Mouse (Mus musculus) layer of hippocampus, adult 18-20 months (tissue): ENCODE results near the gene Flt3. TPM values are rescaled to one million over a fixed set of nuclear protein-coding genes. Genes with fewer than 3 reads are reported as not detected.

Experiments
- DNase-seq, 2 experiments: peaks; one replicate each; pipeline ENCODE4 v3.0.0; 2022; ENCODE audit warnings: low spot score in 2 of 2
- long read RNA-seq: library from polyadenylated mRNA; stranded (forward); transcript quantifications from one replicate; pipeline ENCODE4 v2.0.0, GENCODE M21; 2021
- total RNA-seq, 2 experiments: library from RNA; stranded (reverse); gene quantifications; 2 replicates each; pipeline ENCODE4 v1.2.3; 2021

Gene Flt3
- 1 to 10 TPM; 7.1 to 7.9 TPM for total RNA-seq
- long read RNA-seq, transcript Flt3-201 (24 exons, 3,657 nt) = major isoform, 6 of 10 reads
- long read RNA-seq, partial matches to known transcripts = 2 of 10 reads
- long read RNA-seq, other reads (novel, unspliced or antisense) = 2 of 10 reads

- peak in 1 of 2 experiments; percentile 42 for DNase-seq
Measured at GRCm38 (mm10) chr5:147399843-147400504, at the start of gene Flt3. Flt3 (minus strand) TSS chr5:147400489.

- DNase-seq = peak in 1 of 2 experiments; percentile 64
Measured at GRCm38 (mm10) chr5:147448933-147449332, 48.6 kb upstream of the Flt3 start.

GRCm38 (mm10) chr5:147448526-147448925, 48.2 kb upstream of the Flt3 start:
- DNase-seq = no peak

- no peak for DNase-seq
Measured at GRCm38 (mm10) chr5:147445252-147445651, 45.0 kb upstream of the Flt3 start.

- DNase-seq = no peak
Measured at GRCm38 (mm10) chr5:147444757-147445156, 44.5 kb upstream of the Flt3 start.

- no peak for DNase-seq
Measured at GRCm38 (mm10) chr5:147444298-147444697, 44.0 kb upstream of the Flt3 start.

GRCm38 (mm10) chr5:147442741-147443140, 42.5 kb upstream of the Flt3 start:
- DNase-seq = no peak

GRCm38 (mm10) chr5:147441979-147442378, 41.7 kb upstream of the Flt3 start:
- no peak for DNase-seq

GRCm38 (mm10) chr5:147440996-147441507, 40.8 kb upstream of the Flt3 start:
- no peak for DNase-seq

GRCm38 (mm10) chr5:147436491-147436890, 36.2 kb upstream of the Flt3 start:
- DNase-seq = no peak

- DNase-seq = no peak
Measured at GRCm38 (mm10) chr5:147435751-147436150, 35.5 kb upstream of the Flt3 start.

- no peak for DNase-seq
Measured at GRCm38 (mm10) chr5:147435224-147435623, 34.9 kb upstream of the Flt3 start.

- no peak for DNase-seq
Measured at GRCm38 (mm10) chr5:147432927-147433326, 32.6 kb upstream of the Flt3 start.

- peak; percentile 64 to 75 for DNase-seq
Measured at GRCm38 (mm10) chr5:147430936-147431839, 30.9 kb upstream of the Flt3 start.

GRCm38 (mm10) chr5:147430361-147430935, 30.2 kb upstream of the Flt3 start:
- DNase-seq = peak; percentile 8 to 37

GRCm38 (mm10) chr5:147429535-147430305, 29.4 kb upstream of the Flt3 start, which contains the start of gene Pan3:
Pan3 (plus strand) TSS chr5:147430161.
- DNase-seq = peak; percentile 93 to 96

GRCm38 (mm10) chr5:147426048-147426805, 25.9 kb upstream of the Flt3 start:
- peak in 1 of 2 experiments; percentile 51 for DNase-seq

GRCm38 (mm10) chr5:147423612-147424011, 23.3 kb upstream of the Flt3 start:
- no peak for DNase-seq

GRCm38 (mm10) chr5:147418394-147419121, 18.3 kb upstream of the Flt3 start:
- DNase-seq = no peak
